Mouse (Mus musculus) bone marrow macrophage, adult 2 months (primary cell): Measurements from ENCODE around the gene Nat10. TPM values are rescaled to one million over a fixed set of nuclear protein-coding genes. Genes with fewer than 3 reads are reported as not detected.

Source experiments
- H3K27ac ChIP-seq: 2 replicates; pipeline ENCODE4 v1.5.1; 2012; ENCODE audit warnings: low read depth, low read length; ENCODE audit not compliant: insufficient read depth
- H3K4me1 ChIP-seq: 2 replicates; pipeline ENCODE4 v1.6.1; 2012; ENCODE audit warnings: low read length; ENCODE audit not compliant: control insufficient read depth, insufficient read depth
- H3K4me3 ChIP-seq: 2 replicates; pipeline ENCODE4 v1.5.1; 2012; ENCODE audit warnings: mild to moderate bottlenecking, low read length, moderate library complexity; ENCODE audit not compliant: insufficient read depth
- CTCF ChIP-seq: IDR thresholded peaks from 2 replicates; pipeline ENCODE4 v1.5.1; 2012; ENCODE audit warnings: low read depth, mild to moderate bottlenecking, low read length, moderate library complexity
- POLR2A ChIP-seq: IDR thresholded peaks from 2 replicates; pipeline ENCODE4 v1.6.1; 2012; ENCODE audit warnings: mild to moderate bottlenecking, low read depth, low read length, borderline replicate concordance
- polyA plus RNA-seq: library from polyadenylated mRNA; stranded (reverse); fragments of >200 nt; gene quantifications from 2 replicates; pipeline ENCODE4 v1.2.4, GENCODE M21; 2012; ENCODE audit not compliant: missing spikeins, insufficient read depth, insufficient read length

Nat10 gene
- polyA plus RNA-seq, 1 experiment = 8.7 TPM

GRCm38 (mm10) chr2:103700514-103700913 is 60.6 kb downstream of the Nat10 start:
- TF ChIP-seq POLR2A (no peak), CTCF (no peak)
- H3K27ac ChIP-seq = no peak overlapping the region
- H3K4me3 ChIP-seq = no peak overlapping the region
- peaks cover 6% of the 10 kb centered on the region for H3K4me1 ChIP-seq

GRCm38 (mm10) chr2:103696177-103696576 is 64.9 kb downstream of the Nat10 start:
- no peak overlapping the region for H3K27ac ChIP-seq
- TF ChIP-seq POLR2A = no peak
- TF ChIP-seq CTCF = no peak
- no peak overlapping the region for H3K4me3 ChIP-seq

GRCm38 (mm10) chr2:103694777-103695563 is 66.1 kb downstream of the Nat10 start:
- Histone ChIP-seq H3K4me3 (no peak overlapping the region), H3K4me1 (peaks cover 6% of the 10 kb centered on the region), H3K27ac (no peak overlapping the region)
- TF ChIP-seq CTCF (no peak), POLR2A (no peak)

More at GRCm38 (mm10) chr2:103696177-103696576, 64.9 kb downstream of the Nat10 start:
- peaks cover 6% of the 10 kb centered on the region for H3K4me1 ChIP-seq

GRCm38 (mm10) chr2:103692810-103693209 is 68.3 kb downstream of the Nat10 start:
- TF ChIP-seq POLR2A (no peak), CTCF (no peak)
- Histone ChIP-seq H3K4me1 (no peaks in the 10 kb centered on the region), H3K27ac (no peak overlapping the region), H3K4me3 (no peak overlapping the region)

GRCm38 (mm10) chr2:103691278-103691677 is 69.8 kb downstream of the Nat10 start:
- Histone ChIP-seq H3K27ac (no peak overlapping the region), H3K4me3 (no peak overlapping the region), H3K4me1 (no peaks in the 10 kb centered on the region)
- TF ChIP-seq CTCF (no peak), POLR2A (no peak)

- H3K4me1 ChIP-seq = no peaks in the 10 kb centered on the region
- no peak overlapping the region for H3K4me3 ChIP-seq
- TF ChIP-seq CTCF = no peak
- no peak for TF ChIP-seq POLR2A
- H3K27ac ChIP-seq = no peak overlapping the region
Measured at GRCm38 (mm10) chr2:103690828-103691227, 70.2 kb downstream of the Nat10 start.

GRCm38 (mm10) chr2:103690425-103690824 is 70.6 kb downstream of the Nat10 start:
- TF ChIP-seq CTCF = no peak
- H3K4me3 ChIP-seq = no peak overlapping the region

GRCm38 (mm10) chr2:103687888-103688287 is 73.2 kb downstream of the Nat10 start:
- peaks cover 4% of the 10 kb centered on the region; the same call in 1 of the 2 replicates for H3K4me1 ChIP-seq
- no peak overlapping the region for H3K4me3 ChIP-seq
- H3K27ac ChIP-seq = no peak overlapping the region
- TF ChIP-seq POLR2A (no peak), CTCF (no peak)

More at GRCm38 (mm10) chr2:103690425-103690824, 70.6 kb downstream of the Nat10 start:
- no peaks in the 10 kb centered on the region for H3K4me1 ChIP-seq
- no peak overlapping the region for H3K27ac ChIP-seq

- H3K4me3 ChIP-seq = no peak overlapping the region
- H3K4me1 ChIP-seq = peaks cover 6% of the 10 kb centered on the region; the same call in 1 of the 2 replicates
- no peak overlapping the region for H3K27ac ChIP-seq
- TF ChIP-seq CTCF (no peak), POLR2A (no peak)
Measured at GRCm38 (mm10) chr2:103687143-103687542, 73.9 kb downstream of the Nat10 start.

- H3K4me3 ChIP-seq = no peak overlapping the region
- TF ChIP-seq POLR2A (no peak), CTCF (no peak)
- peaks cover 6% of the 10 kb centered on the region; the same call in 1 of the 2 replicates for H3K4me1 ChIP-seq
- no peak overlapping the region for H3K27ac ChIP-seq
Measured at GRCm38 (mm10) chr2:103685581-103685980, 75.5 kb downstream of the Nat10 start.
